Mouse (Mus musculus) intestine, postnatal 0 days (tissue): ENCODE data around the gene Hist1h2ae. TPM values are rescaled to one million over a fixed set of nuclear protein-coding genes. Genes with fewer than 3 reads are reported as not detected.
"Not testable (repeated sequence)": the region's sequence is repeated elsewhere in the genome, so short reads cannot be mapped to it uniquely, and the experiment has no call there.

ENCODE experiments used
- ATAC-seq: fragments of 200-750 bp; cut with Nextera tagmentation; 2 replicates; pipeline ENCODE4 v1.8.0; 2017; ENCODE audit warnings: mild to moderate bottlenecking, moderate TSS enrichment, moderate library complexity
- H3K27ac ChIP-seq: fragments of 300-500 bp; sonication (generic); 2 replicates; pipeline ENCODE4 v1.5.1; 2014; ENCODE audit warnings: mild to moderate bottlenecking, low read depth, low read length, moderate library complexity
- H3K27me3 ChIP-seq: fragments of 300-500 bp; sonication (generic); replicated peaks from 2 replicates; pipeline ENCODE4 v1.6.1; 2014; ENCODE audit warnings: low read length, mixed read lengths; ENCODE audit not compliant: control insufficient read depth, insufficient read depth
- H3K36me3 ChIP-seq: fragments of 300-500 bp; sonication (generic); 2 replicates; pipeline ENCODE4 v1.6.1; 2014; ENCODE audit warnings: mild to moderate bottlenecking, moderate library complexity; ENCODE audit not compliant: control insufficient read depth, insufficient read depth
- H3K4me1 ChIP-seq: fragments of 300-500 bp; sonication (generic); replicated peaks from 2 replicates; pipeline ENCODE4 v1.6.1; 2014; ENCODE audit warnings: antibody characterized with exemption, low read length, mixed read lengths; ENCODE audit not compliant: control insufficient read depth, insufficient read depth
- H3K4me2 ChIP-seq: fragments of 300-500 bp; sonication (generic); replicated peaks from 2 replicates; pipeline ENCODE4 v1.6.1; 2014; ENCODE audit warnings: low read depth, mild to moderate bottlenecking, moderate library complexity
- H3K4me3 ChIP-seq: fragments of 300-500 bp; sonication (generic); 2 replicates; pipeline ENCODE4 v1.5.1; 2014; ENCODE audit warnings: low read depth, low read length
- H3K9ac ChIP-seq: fragments of 300-500 bp; sonication (generic); 2 replicates; pipeline ENCODE4 v1.6.1; 2014; ENCODE audit warnings: mild to moderate bottlenecking, low read depth, low read length
- H3K9me3 ChIP-seq: fragments of 300-500 bp; sonication (generic); 2 replicates; pipeline ENCODE4 v1.6.1; 2016; ENCODE audit warnings: mixed run types; ENCODE audit not compliant: control insufficient read depth
- CTCF ChIP-seq: sonication (generic); IDR thresholded peaks from 2 replicates; pipeline ENCODE4 v1.5.1; 2016; ENCODE audit warnings: low read depth, mild to moderate bottlenecking, control low read depth, antibody characterized with exemption, moderate library complexity
- whole genome bisulfite sequencing: fragments of 180-500 bp; shearing (Covaris S2); extraction: QIAGEN DNeasy Blood & Tissue Kit; methylation state at CpG from one replicate; pipeline ENCODE4 v1.1.7; 2014; 5-methylcytosine and 5-hydroxymethylcytosine counted together
- polyA plus RNA-seq: library from polyadenylated mRNA; unstranded; fragments of >200 nt; fragmentation: Nextera tagmentation; extraction: Ambion mirVana; gene quantifications from 2 replicates; pipeline ENCODE4 v1.2.1, GENCODE M21; 2015

Gene Hist1h2ae
- polyA plus RNA-seq, 1 experiment from 2014 or later = 24.0 TPM

DNA sequence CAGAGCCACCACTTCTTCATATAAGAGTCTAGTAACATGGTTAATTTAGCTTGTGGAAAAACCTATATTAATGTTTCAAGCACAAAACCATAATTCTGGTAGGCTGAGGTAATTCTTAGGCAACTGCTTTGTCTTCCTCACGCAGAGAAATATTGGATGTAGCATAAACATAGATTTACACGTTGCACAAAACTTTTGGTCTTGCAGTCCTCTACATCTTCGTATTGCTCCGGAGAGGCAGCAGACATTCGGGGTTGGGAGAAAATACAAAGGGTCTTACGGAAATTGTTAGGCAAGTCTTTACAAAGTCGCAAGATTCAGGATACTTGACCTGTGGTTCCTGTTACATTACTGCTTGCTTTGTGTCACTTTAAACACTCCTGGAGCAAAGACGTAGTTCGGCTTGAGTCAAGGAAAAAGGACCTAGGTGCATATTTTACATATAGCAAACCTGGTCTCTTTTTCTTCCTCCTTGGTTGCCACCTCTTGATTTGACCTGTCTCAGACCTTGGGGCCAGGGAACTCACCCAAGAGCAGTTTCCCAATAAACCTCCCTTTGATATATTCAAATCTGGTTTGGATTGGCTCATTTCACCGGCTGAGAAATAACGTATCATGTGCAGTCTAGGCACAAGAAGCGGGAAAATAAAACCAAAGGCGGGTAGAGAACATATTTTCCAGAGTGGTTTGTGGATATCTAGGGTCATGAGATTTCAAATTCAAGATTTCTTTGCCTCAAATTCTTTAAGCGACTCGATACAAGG, 36.5 kb downstream of the Hist1h2ae start:
- Histone ChIP-seq H3K27me3 (no peaks in the 10 kb centered on the region), H3K4me1 (peaks cover 3% of the 10 kb centered on the region; the same call in 1 of the 2 replicates), H3K27ac (peak overlapping the region; percentile 51), H3K4me2 (peak overlapping the region; percentile 82), H3K9ac (peak overlapping the region; percentile 43; the same call in 1 of the 2 replicates), H3K36me3 (no peaks in the 10 kb centered on the region), H3K9me3 (no peaks in the 10 kb centered on the region), H3K4me3 (peak overlapping the region; percentile 45)
- WGBS = under 1% methylated on average over 15 of the region's 15 CpGs
- TF ChIP-seq CTCF = no peak
- peak; percentile 48 for ATAC-seq

DNA sequence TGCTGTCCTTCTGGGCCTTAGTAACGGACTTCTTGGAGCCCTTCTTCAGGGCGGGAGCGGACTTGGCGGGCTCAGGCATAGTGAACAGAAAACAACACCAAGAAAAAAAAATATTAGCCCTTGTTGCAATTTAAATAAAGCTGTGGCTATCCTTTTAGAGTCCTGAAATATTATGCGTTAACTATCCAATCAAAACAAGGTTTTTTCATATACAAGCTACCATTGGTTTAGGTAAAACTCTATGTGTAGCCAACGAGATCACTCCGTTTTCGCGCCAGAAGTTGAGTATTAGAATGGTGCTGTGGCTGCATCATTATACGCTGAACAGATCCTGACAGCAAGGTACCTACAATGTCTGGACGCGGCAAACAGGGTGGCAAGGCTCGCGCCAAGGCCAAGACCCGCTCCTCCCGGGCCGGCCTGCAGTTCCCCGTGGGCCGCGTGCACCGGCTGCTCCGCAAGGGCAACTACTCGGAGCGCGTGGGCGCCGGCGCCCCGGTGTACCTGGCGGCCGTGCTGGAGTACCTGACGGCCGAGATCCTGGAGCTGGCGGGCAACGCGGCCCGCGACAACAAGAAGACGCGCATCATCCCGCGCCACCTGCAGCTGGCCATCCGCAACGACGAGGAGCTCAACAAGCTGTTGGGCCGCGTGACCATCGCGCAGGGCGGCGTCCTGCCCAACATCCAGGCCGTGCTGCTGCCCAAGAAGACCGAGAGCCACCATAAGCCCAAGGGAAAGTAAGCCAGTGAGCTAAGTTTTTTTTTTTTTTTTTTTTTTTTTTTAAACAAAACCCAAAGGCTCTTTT, 37.3 kb downstream of the Hist1h2ae start, which contains the start of gene Hist1h2af:
Gene Hist1h2af (plus strand): TSS at position 347 of the 808 bp plus-strand sequence.
- under 1% methylated on average over 25 of the region's 53 CpGs for WGBS
- TF ChIP-seq CTCF = peak; percentile 20

DNA sequence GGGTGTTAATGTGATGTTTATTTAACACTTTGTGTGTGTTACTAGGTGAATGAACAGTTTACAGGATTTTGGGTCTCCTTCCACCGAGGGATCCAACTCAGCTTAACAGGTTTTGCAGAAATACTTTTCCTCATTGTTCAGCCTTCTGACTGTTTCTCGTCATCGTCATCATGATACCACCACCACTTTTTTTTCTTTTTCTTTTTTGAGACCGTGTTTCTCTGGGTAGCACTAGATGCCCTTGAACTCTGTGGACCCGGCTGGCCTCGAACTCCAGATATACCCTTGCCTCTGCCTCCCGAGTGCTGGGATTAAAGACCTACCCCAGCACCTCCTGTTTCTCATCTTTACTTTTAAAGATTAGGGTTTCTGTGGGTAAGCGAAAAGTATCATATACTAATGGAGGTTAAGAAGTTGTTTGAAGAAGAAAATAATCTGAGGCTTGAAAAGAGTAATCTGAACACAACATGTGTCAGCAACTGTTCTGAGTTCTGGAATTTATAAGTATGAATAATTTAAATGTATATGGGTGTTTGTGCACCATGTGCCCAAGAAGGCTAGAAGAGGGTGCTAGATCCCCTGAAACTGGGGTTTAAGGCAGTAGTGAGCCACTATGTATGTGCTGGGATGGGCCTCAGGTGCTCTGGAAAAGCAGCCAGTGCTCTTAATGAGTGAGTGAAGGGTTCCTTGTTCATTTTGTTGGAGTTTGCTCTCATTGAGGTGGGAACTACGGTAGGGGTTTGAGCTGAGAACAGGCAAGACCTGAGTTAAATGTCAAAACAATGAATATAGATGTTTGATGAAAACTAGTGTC, 38.6 kb downstream of the Hist1h2ae start:
- Histone ChIP-seq H3K9ac (no peak overlapping the region; the same call in 1 of the 2 replicates), H3K27ac (0 out of 2 replicates have a peak overlapping the region, but pooled peaks have one; percentile 96), H3K9me3 (no peaks in the 10 kb centered on the region), H3K4me1 (peaks cover 3% of the 10 kb centered on the region; the same call in 1 of the 2 replicates), H3K4me2 (peak overlapping the region; percentile 74), H3K36me3 (no peaks in the 10 kb centered on the region), H3K4me3 (peak overlapping the region; percentile 49), H3K27me3 (no peaks in the 10 kb centered on the region)
- TF ChIP-seq CTCF = no peak
- no peak for ATAC-seq
- WGBS = 17% methylated on average over 9 of the region's 9 CpGs

More for the DNA sequence above, 37.3 kb downstream of the Hist1h2ae start, which contains the start of gene Hist1h2af:
- H3K36me3 ChIP-seq, H3K9me3 ChIP-seq, H3K27me3 ChIP-seq, H3K4me1 ChIP-seq: not testable (repeated sequence)
- Histone ChIP-seq H3K4me3 (peak within 1 kb of the TSS; percentile 45), H3K4me2 (peak within 1 kb of the TSS; percentile 82), H3K27ac (peak within 1 kb of the TSS; percentile 51), H3K9ac (peak within 1 kb of the TSS; percentile 43; the same call in 1 of the 2 replicates)
- 0 out of 2 replicates have a peak, but pooled peaks have one; percentile 22 for ATAC-seq

DNA sequence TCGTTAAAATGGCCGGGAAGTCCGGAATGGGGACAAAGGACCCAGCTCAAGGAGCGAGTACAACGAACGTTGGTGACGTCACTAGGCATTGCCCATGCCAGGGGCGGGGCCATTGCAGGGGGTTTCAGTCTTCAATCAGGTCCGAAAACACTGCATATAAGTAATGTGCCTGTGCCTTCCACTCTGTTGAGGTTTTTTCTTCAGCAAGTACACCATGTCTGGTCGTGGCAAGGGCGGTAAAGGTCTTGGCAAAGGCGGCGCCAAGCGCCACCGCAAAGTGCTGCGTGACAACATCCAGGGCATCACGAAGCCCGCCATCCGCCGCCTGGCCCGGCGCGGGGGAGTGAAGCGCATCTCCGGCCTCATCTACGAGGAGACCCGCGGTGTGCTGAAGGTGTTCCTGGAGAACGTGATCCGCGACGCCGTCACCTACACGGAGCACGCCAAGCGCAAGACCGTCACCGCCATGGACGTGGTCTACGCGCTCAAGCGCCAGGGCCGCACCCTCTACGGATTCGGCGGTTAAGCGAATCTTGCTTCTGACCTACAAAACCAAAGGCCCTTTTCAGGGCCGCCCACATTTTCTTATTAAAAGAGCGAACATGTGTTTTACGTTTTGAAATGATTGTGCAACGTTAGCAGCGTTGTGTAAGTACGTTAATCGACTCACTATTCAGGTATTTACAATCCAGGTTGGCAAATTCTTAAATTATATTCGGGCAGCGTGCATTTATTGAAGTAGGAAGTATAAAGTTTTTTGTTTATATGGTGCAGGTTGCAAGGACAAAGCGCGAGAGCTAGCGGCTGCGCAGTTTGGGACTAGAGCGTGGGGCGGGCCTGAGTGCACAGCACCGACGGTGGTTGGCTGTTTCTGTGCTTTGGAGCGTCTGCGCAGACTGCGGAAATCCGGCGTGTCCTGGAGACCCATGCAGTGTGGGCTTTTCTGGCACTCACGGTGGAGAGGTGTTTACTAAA, 39.8 kb downstream of the Hist1h2ae start, which contains the start of gene Hist1h4h:
Gene Hist1h4h (plus strand): TSS at position 150 of the 975 bp plus-strand sequence.
- H3K4me1 ChIP-seq = peaks cover 7% of the 10 kb centered on the region; the same call in 1 of the 2 replicates
- no peaks in the 10 kb centered on the region for H3K36me3 ChIP-seq
- peak; percentile 71 for ATAC-seq
- no peaks in the 10 kb centered on the region for H3K9me3 ChIP-seq
- H3K27me3 ChIP-seq = no peaks in the 10 kb centered on the region
- H3K9ac ChIP-seq = peak within 1 kb of the TSS; percentile 65
- WGBS = under 1% methylated on average over 53 of the region's 70 CpGs
- no peak for TF ChIP-seq CTCF
- peak within 1 kb of the TSS; percentile 49 for H3K4me3 ChIP-seq
- H3K4me2 ChIP-seq = peak within 1 kb of the TSS; percentile 74
- peak within 1 kb of the TSS; percentile 96 for H3K27ac ChIP-seq
